8 mouse cellular contexts compared by ENCODE assay signal in the genomic region with DNA sequence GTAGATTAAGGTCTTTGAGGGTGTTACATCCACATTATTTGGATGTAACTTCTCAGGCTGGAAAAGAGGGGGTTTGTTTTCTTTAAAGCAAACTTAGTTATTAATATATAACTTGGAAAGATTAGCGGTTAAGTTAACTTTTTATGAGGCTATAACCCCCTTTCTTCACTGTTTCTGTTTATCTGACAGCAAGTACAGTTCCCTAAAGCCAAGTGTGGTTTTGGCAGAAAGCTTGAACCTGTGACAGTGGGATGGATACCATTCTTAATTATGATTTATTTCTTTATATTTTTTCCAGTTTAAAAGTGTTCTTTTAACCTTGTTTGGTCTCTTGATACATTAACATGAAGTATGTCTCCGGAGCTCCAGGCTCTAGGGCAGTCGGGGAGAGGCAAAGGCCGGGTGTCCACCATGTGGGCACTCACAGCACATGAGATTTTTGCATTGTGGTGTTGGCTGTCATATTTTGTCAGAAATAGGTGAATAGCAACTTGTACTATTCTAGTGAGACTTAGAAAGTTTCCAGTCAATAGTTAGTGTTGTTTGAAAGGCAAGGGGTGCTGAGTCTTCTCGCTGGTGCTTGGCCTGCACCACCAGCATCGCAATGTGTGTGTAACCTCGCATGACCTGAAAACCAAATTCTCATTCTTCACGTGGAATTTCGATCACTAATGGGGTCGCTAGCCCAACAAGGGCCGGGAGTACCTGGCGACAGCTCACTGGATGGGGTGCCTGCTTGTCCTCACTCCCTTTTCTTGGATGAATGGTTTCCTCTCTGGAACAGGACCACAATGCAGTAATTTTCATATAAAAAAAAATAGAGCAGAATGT. TPM values are rescaled to one million over a fixed set of nuclear protein-coding genes. Genes with fewer than 3 reads are reported as not detected.
DNase-seq lines count a peak whose midpoint lies in the region; ATAC-seq and TF ChIP-seq lines count a peak whose summit lies in the region.

No protein-coding gene starts in this region.

- 79% methylated on average over 12 of the region's 12 CpGs for WGBS in heart, adult 2 months
- 53% methylated on average over 12 of the region's 12 CpGs for WGBS in forebrain, embryonic 12.5 days
- WGBS in liver, embryonic 12.5 days (ENCODE audit: insufficient replicate concordance): 72% methylated on average over 12 of the region's 12 CpGs

- no peak for DNase-seq in heart, adult 2 months
- no peak for DNase-seq in heart, postnatal 36 days
- DNase-seq in T-cell, adult 2 months (ENCODE audit: low spot score): no peak
- DNase-seq in urinary bladder, postnatal 36 days (ENCODE audit: low spot score in 2 of 2): no peak
- no peak for DNase-seq in layer of hippocampus, postnatal 36 days

- no peaks in the 10 kb centered on the region for H3K9me3 ChIP-seq in E14TG2a.4 (ENCODE audit: low read length)
- no peaks in the 10 kb centered on the region for H3K9me3 ChIP-seq in forebrain, embryonic 12.5 days
- no peaks in the 10 kb centered on the region for H3K9me3 ChIP-seq in liver, embryonic 12.5 days (replicated peaks)

- H3K27me3 ChIP-seq in heart, adult 2 months (ENCODE audit: control insufficient read depth, insufficient read depth, low read length): no peaks in the 10 kb centered on the region
- H3K27me3 ChIP-seq in E14TG2a.4 (ENCODE audit: insufficient read depth, low read length): peaks cover 21% of the 10 kb centered on the region
- peaks cover 33% of the 10 kb centered on the region for H3K27me3 ChIP-seq in forebrain, embryonic 12.5 days
- peaks cover 51% of the 10 kb centered on the region for H3K27me3 ChIP-seq in liver, embryonic 12.5 days (replicated peaks)

- H3K36me3 ChIP-seq in heart, adult 2 months (ENCODE audit: control insufficient read depth, insufficient read depth, low read length): no peaks in the 10 kb centered on the region
- H3K36me3 ChIP-seq in E14TG2a.4 (ENCODE audit: insufficient read depth, low read length): peaks cover 27% of the 10 kb centered on the region
- H3K36me3 ChIP-seq in forebrain, embryonic 12.5 days (replicated peaks): no peaks in the 10 kb centered on the region
- H3K36me3 ChIP-seq in liver, embryonic 12.5 days: no peaks in the 10 kb centered on the region

- no peak overlapping the region for H3K27ac ChIP-seq in heart, adult 2 months
- H3K27ac ChIP-seq in forebrain, embryonic 12.5 days: no peak overlapping the region
- no peak overlapping the region for H3K27ac ChIP-seq in liver, embryonic 12.5 days

- peak overlapping the region; percentile 96 for H3K4me2 ChIP-seq in forebrain, embryonic 12.5 days
- peak overlapping the region; percentile 100 for H3K4me2 ChIP-seq in liver, embryonic 12.5 days

- no peak for ATAC-seq in forebrain, embryonic 12.5 days (ENCODE audit: low FRiP score)
- no peak for ATAC-seq in liver, embryonic 12.5 days

- H3K79me2 ChIP-seq in heart, adult 2 months (replicated peaks; ENCODE audit: control insufficient read depth, insufficient read depth, low read length): no peaks in the 10 kb centered on the region

- H3K4me1 ChIP-seq in heart, adult 2 months (ENCODE audit: control insufficient read depth, insufficient read depth, low read length): peaks cover 6% of the 10 kb centered on the region
- H3K4me1 ChIP-seq in E14TG2a.4 (replicated peaks; ENCODE audit: low read depth, low read length): peaks cover 62% of the 10 kb centered on the region
- H3K4me1 ChIP-seq in forebrain, embryonic 12.5 days: peaks cover 38% of the 10 kb centered on the region
- peaks cover 52% of the 10 kb centered on the region for H3K4me1 ChIP-seq in liver, embryonic 12.5 days

- H3K9ac ChIP-seq in heart, adult 2 months (ENCODE audit: low read depth, low read length): no peak overlapping the region
- H3K9ac ChIP-seq in forebrain, embryonic 12.5 days: no peak overlapping the region
- H3K9ac ChIP-seq in liver, embryonic 12.5 days: no peak overlapping the region

- no peak for TF ChIP-seq POLR2A in heart, adult 2 months (IDR thresholded peaks at IDR 0.05; ENCODE audit: insufficient read depth, low read depth, low read length)

- TF ChIP-seq CTCF in heart, adult 2 months (IDR thresholded peaks at IDR 0.05): no peak
- TF ChIP-seq CTCF in E14TG2a.4 (conservative IDR thresholded peaks at IDR 0.05; ENCODE audit: low read length): no peak

- no peak for TF ChIP-seq EP300 in heart, adult 2 months (IDR thresholded peaks at IDR 0.05; ENCODE audit: insufficient read depth, low read depth, low read length)

- H3K4me3 ChIP-seq in heart, adult 2 months: peak overlapping the region; percentile 3; the same call in 1 of the 2 replicates
- H3K4me3 ChIP-seq in E14TG2a.4 (replicated peaks; ENCODE audit: low read length): peak overlapping the region; percentile 95
- peak overlapping the region; percentile 14; the same call in 1 of the 2 replicates for H3K4me3 ChIP-seq in forebrain, embryonic 12.5 days (replicated peaks)
- peak overlapping the region; percentile 92; the same call in 1 of the 2 replicates for H3K4me3 ChIP-seq in liver, embryonic 12.5 days

- intact Hi-C loops in heart, adult 2 months (cut with DNase I): no loop called here
- intact Hi-C loops in heart, postnatal 36 days (cut with DNase I): no loop called here

RNA-seq across cellular contexts. Expression of a gene that starts 2.8 kb away (rescaled TPM):
- 1 to 10 TPM; 6.7 to 7.3 TPM for total RNA-seq in heart, adult 2 months (2021)
- polyA plus RNA-seq in heart, adult 2 months (2012; rRNA removed): 5.4 and 5.6 TPM in 2 replicates
- 1 to 10 TPM; 6.0 to 6.7 TPM for total RNA-seq in heart, postnatal 36 days (2021)
- 3.6 and 3.9 TPM in 2 replicates for polyA plus RNA-seq in forebrain, embryonic 12.5 days (2016; fragmentation: Nextera tagmentation; extraction: Ambion mirVana)
- 1.6 and 2.5 TPM in 2 replicates for polyA plus RNA-seq in liver, embryonic 12.5 days (2016; fragmentation: Nextera tagmentation; extraction: Ambion mirVana)
- 10 to 100 TPM; 36.6 to 39.8 TPM for total RNA-seq in layer of hippocampus, postnatal 36 days (2021)

RNA-seq across cellular contexts. Expression of a gene that starts 56.9 kb away (rescaled TPM):
- total RNA-seq in heart, adult 2 months (2021): 10 to 100 TPM; 86.2 to 99.2 TPM
- 33.2 and 63.7 TPM in 2 replicates for polyA plus RNA-seq in heart, adult 2 months (2012; rRNA removed)
- 10 to 100 TPM; 88.6 to 96.2 TPM for total RNA-seq in heart, postnatal 36 days (2021)
- 17.7 and 20.8 TPM in 2 replicates for polyA plus RNA-seq in forebrain, embryonic 12.5 days (2016; fragmentation: Nextera tagmentation; extraction: Ambion mirVana)
- polyA plus RNA-seq in liver, embryonic 12.5 days (2016; fragmentation: Nextera tagmentation; extraction: Ambion mirVana): 18.5 and 20.1 TPM in 2 replicates
- total RNA-seq in layer of hippocampus, postnatal 36 days (2021): 10 to 100 TPM; 21.3 to 22.4 TPM

Comparison
In these comparisons a context has a peak if more than half of its experiments do, and no peak if none do; other contexts are left out.
1. H3K4me3 ChIP-seq: peak in every context shown above with its lines; median percentile 95 in E14TG2a.4; 92 in liver, embryonic 12.5 days; 14 in forebrain, embryonic 12.5 days; 3 in heart, adult 2 months.
2. RNA of a gene that starts 2.8 kb away (total RNA-seq): 36.6 to 39.8 TPM in layer of hippocampus, postnatal 36 days; 6.7 to 7.3 TPM in heart, adult 2 months and 6.0 to 6.7 TPM in heart, postnatal 36 days; every median in the first group is over 4 times any median in the second.